Mouse (Mus musculus) hindbrain, embryonic 16.5 days (tissue): ENCODE measurements around the gene Gm21970. TPM values are rescaled to one million over a fixed set of nuclear protein-coding genes. Genes with fewer than 3 reads are reported as not detected.
"Not testable (repeated sequence)": the region's sequence is repeated elsewhere in the genome, so short reads cannot be mapped to it uniquely, and the experiment has no call there.

ENCODE experiments used
- ATAC-seq: fragments of 200-750 bp; cut with Nextera tagmentation; 2 replicates; pipeline ENCODE4 v1.8.0; 2017; ENCODE audit warnings: moderate TSS enrichment, moderate library complexity
- H3K27ac ChIP-seq: fragments of 300-500 bp; sonication (generic); 2 replicates; pipeline ENCODE4 v1.5.1; 2014; ENCODE audit warnings: low read depth, mild to moderate bottlenecking, control low read depth, low read length, moderate library complexity
- H3K27me3 ChIP-seq: fragments of 300-500 bp; sonication (generic); replicated peaks from 2 replicates; pipeline ENCODE4 v1.6.1; 2014; ENCODE audit warnings: low read length; ENCODE audit not compliant: control insufficient read depth, insufficient read depth
- H3K36me3 ChIP-seq: fragments of 300-500 bp; sonication (generic); 2 replicates; pipeline ENCODE4 v1.6.1; 2014; ENCODE audit warnings: mild to moderate bottlenecking, low read length, moderate library complexity, mixed read lengths; ENCODE audit not compliant: control insufficient read depth, insufficient read depth
- H3K4me1 ChIP-seq: fragments of 300-500 bp; sonication (generic); 2 replicates; pipeline ENCODE4 v1.6.1; 2014; ENCODE audit warnings: low read depth, low read length; ENCODE audit not compliant: control insufficient read depth, insufficient read depth
- H3K4me2 ChIP-seq: fragments of 300-500 bp; sonication (generic); 2 replicates; pipeline ENCODE4 v1.6.1; 2014; ENCODE audit warnings: mild to moderate bottlenecking, low read length, control low read depth, moderate library complexity
- H3K4me3 ChIP-seq: fragments of 300-500 bp; sonication (generic); 2 replicates; pipeline ENCODE4 v1.5.1; 2014; ENCODE audit warnings: mild to moderate bottlenecking, low read length, control low read depth, moderate library complexity
- H3K9ac ChIP-seq: fragments of 300-500 bp; sonication (generic); 2 replicates; pipeline ENCODE4 v1.6.1; 2014; ENCODE audit warnings: low read depth, mild to moderate bottlenecking, control low read depth, low read length, moderate library complexity
- H3K9me3 ChIP-seq: fragments of 300-500 bp; sonication (generic); 2 replicates; pipeline ENCODE4 v1.6.1; 2014; ENCODE audit warnings: mild to moderate bottlenecking, low read length, moderate library complexity; ENCODE audit not compliant: control insufficient read depth
- WGBS: fragments of 180-500 bp; shearing (Covaris S2); extraction: QIAGEN DNeasy Blood & Tissue Kit; methylation state at CpG from one replicate; pipeline ENCODE4 v1.1.7; 2014; 5-methylcytosine and 5-hydroxymethylcytosine counted together
- polyA plus RNA-seq: library from polyadenylated mRNA; unstranded; fragments of >200 nt; fragmentation: Nextera tagmentation; extraction: Ambion mirVana; gene quantifications from 2 replicates; pipeline ENCODE4 v1.2.1, GENCODE M21; 2015

Gm21970 gene
- polyA plus RNA-seq, 1 experiment from 2014 or later: not detected

DNA sequence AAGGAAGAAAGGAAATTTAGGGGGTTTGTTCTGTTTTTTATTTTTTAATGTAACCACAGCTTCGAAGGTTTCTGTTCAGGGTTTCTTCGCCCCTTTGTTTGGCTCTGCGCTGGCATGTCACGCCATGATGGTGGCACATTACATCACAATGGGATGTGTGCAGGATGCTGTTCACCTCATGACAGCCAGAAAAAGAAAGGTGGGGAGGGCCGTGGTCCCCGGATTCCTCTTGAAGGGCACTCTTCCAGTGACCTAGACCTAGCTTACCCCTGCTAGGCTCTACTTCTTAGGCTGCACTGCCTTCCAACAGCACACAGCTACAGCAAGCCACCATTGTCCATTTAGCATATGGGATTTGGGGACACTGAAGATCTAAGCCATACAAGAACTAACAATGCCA lies 34.3 kb downstream of the Gm21970 start:
- Histone ChIP-seq H3K4me3 (no peak overlapping the region), H3K27ac (no peak overlapping the region), H3K9ac (no peak overlapping the region), H3K4me2 (no peak overlapping the region), H3K27me3 (no peaks in the 10 kb centered on the region), H3K36me3 (no peaks in the 10 kb centered on the region), H3K9me3 (no peaks in the 10 kb centered on the region), H3K4me1 (no peaks in the 10 kb centered on the region)
- 85% methylated on average over 6 of the region's 6 CpGs for WGBS
- no peak for ATAC-seq

GRCm38 (mm10) chr16:91426586-91426985 lies 35.1 kb downstream of the Gm21970 start:
- Histone ChIP-seq H3K36me3 (no peaks in the 10 kb centered on the region), H3K4me2 (no peak overlapping the region), H3K4me3 (no peak overlapping the region), H3K4me1 (no peaks in the 10 kb centered on the region), H3K27me3 (no peaks in the 10 kb centered on the region), H3K27ac (no peak overlapping the region), H3K9ac (no peak overlapping the region), H3K9me3 (no peaks in the 10 kb centered on the region)
- no peak for ATAC-seq
- WGBS: 88% methylated on average over 4 of the region's 4 CpGs

DNA sequence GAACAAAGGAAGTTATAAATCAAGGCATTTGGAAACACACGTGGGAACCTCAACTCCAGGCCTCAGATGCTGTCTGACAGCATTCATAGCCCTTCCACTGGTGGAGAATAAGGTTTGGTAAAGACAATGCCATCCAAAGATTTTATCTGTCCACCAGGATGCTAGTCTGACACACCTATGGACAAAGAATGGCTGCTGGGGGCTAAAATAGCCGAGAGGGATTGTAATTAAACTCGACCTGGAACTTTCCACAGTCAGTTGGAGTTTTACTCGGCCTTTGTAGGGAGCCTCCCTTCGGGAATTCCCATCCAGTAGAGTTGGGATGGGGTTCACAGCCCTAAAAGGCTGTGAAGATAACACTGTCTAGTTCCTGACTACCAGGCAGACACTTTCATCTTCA lies 35.9 kb downstream of the Gm21970 start:
- H3K36me3 ChIP-seq: no peaks in the 10 kb centered on the region
- H3K4me3 ChIP-seq: no peak overlapping the region
- 84% methylated on average over 5 of the region's 5 CpGs for WGBS
- H3K27me3 ChIP-seq: no peaks in the 10 kb centered on the region
- H3K4me1 ChIP-seq: no peaks in the 10 kb centered on the region
- no peak for ATAC-seq
- no peaks in the 10 kb centered on the region for H3K9me3 ChIP-seq
- no peak overlapping the region for H3K9ac ChIP-seq
- no peak overlapping the region for H3K27ac ChIP-seq
- no peak overlapping the region for H3K4me2 ChIP-seq

GRCm38 (mm10) chr16:91428259-91428865 lies 36.8 kb downstream of the Gm21970 start:
- Histone ChIP-seq H3K4me1 (no peaks in the 10 kb centered on the region), H3K27ac (no peak overlapping the region), H3K4me3 (no peak overlapping the region), H3K9ac (no peak overlapping the region), H3K36me3 (no peaks in the 10 kb centered on the region), H3K4me2 (no peak overlapping the region), H3K9me3 (no peaks in the 10 kb centered on the region), H3K27me3 (no peaks in the 10 kb centered on the region)
- no peak for ATAC-seq
- 87% methylated on average over 8 of the region's 8 CpGs for WGBS

DNA sequence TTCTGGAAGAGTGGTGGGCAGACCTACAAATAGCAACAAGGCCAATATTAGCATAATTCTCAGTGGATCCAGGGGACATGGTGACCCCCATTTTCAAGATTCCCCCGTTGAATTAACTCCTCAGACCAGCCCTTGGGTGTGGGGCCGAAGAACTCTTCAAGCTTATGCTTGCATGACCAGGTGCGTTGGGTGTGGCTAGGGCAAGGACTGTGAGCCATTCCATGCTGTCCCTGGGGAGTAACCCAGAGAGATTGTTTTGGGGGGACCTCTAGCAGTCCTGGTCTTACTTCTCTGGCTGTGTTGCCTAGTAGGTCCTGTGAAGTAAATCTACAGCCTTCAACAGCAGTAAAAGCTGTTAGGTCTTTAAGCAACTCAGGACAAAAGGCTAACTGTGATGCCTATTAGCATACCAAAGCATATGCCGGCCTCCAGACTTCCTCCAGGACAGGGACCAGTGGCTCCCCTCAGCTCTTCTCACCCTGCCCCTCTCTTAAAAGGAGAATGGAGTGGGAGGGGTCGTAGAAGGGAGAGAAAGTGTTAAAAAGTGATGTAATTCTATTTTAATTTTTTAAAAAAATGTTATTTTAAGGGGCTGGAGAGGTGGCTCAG lies 41.3 kb downstream of the Gm21970 start:
- Histone ChIP-seq H3K4me3 (no peak overlapping the region), H3K9ac (no peak overlapping the region), H3K27me3 (no peaks in the 10 kb centered on the region), H3K27ac (no peak overlapping the region), H3K4me2 (no peak overlapping the region), H3K36me3 (no peaks in the 10 kb centered on the region), H3K4me1 (no peaks in the 10 kb centered on the region), H3K9me3 (no peaks in the 10 kb centered on the region)
- no peak for ATAC-seq
- WGBS: 28% methylated on average over 5 of the region's 5 CpGs

- no peak for ATAC-seq
Observed at GRCm38 (mm10) chr16:91433329-91433933, 41.9 kb downstream of the Gm21970 start.

DNA sequence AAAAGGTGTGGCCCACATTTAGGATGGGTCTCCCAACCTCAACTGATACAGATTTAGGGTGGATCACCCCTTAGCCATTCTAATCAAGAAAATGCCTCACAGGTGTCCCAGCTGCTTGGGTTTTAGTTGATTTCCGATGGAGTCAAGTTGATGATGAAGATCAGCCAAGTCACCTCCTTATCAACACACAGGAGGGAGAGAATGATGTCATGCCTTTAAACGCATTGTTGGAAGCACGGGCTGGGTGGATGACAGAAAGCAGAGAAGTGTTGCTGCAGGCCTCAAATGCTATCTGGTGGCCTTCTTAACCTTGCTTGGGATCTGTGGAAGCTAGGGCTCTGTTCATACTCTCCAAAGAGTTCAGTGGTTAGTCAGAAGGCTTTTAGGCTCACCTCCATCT lies 42.6 kb downstream of the Gm21970 start:
- ATAC-seq: no peak
- H3K9ac ChIP-seq: no peak overlapping the region
- H3K27ac ChIP-seq: no peak overlapping the region
- H3K4me3 ChIP-seq: no peak overlapping the region
- no peak overlapping the region for H3K4me2 ChIP-seq
- 92% methylated on average over 3 of the region's 3 CpGs for WGBS
- H3K27me3 ChIP-seq: no peaks in the 10 kb centered on the region
- H3K4me1 ChIP-seq: no peaks in the 10 kb centered on the region
- no peaks in the 10 kb centered on the region for H3K36me3 ChIP-seq
- H3K9me3 ChIP-seq: no peaks in the 10 kb centered on the region

More at GRCm38 (mm10) chr16:91433329-91433933, 41.9 kb downstream of the Gm21970 start:
- Histone ChIP-seq H3K4me2 (no peak overlapping the region), H3K4me1 (no peaks in the 10 kb centered on the region), H3K9me3 (no peaks in the 10 kb centered on the region), H3K36me3 (no peaks in the 10 kb centered on the region), H3K27me3 (no peaks in the 10 kb centered on the region), H3K4me3 (no peak overlapping the region), H3K9ac (no peak overlapping the region), H3K27ac (no peak overlapping the region)
- WGBS: 56% methylated on average over 8 of the region's 8 CpGs

GRCm38 (mm10) chr16:91438081-91438480 lies 46.6 kb downstream of the Gm21970 start:
- no peaks in the 10 kb centered on the region for H3K4me1 ChIP-seq
- H3K4me3 ChIP-seq: no peak overlapping the region
- H3K9ac ChIP-seq: no peak overlapping the region
- 83% methylated on average over 3 of the region's 3 CpGs for WGBS
- H3K36me3 ChIP-seq: no peaks in the 10 kb centered on the region
- no peaks in the 10 kb centered on the region for H3K9me3 ChIP-seq
- ATAC-seq: no peak
- no peaks in the 10 kb centered on the region for H3K27me3 ChIP-seq
- H3K27ac ChIP-seq: no peak overlapping the region
- H3K4me2 ChIP-seq: no peak overlapping the region

DNA sequence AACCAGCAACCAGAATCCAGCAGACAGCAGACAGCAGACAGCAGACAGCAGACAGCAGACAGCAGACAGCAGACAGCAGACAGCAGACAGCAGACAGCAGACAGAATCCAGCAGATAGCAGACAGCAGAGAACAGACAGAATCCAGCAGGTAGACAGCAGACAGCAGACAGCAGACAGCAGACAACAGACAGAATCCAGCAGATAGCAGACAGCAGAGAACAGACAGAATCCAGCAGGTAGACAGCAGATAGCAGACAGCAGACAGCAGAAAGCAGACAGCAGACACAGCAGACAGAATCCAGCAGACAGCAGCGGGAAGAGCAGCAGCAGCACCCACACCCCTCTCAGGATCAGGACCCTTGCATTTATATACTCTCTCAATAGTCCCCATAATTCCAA lies 47.1 kb downstream of the Gm21970 start:
- ATAC-seq, H3K4me2 ChIP-seq: not testable (repeated sequence)

More for the DNA sequence above, 47.1 kb downstream of the Gm21970 start:
- H3K9me3 ChIP-seq, H3K4me1 ChIP-seq, H3K9ac ChIP-seq, H3K27ac ChIP-seq, H3K36me3 ChIP-seq, H3K27me3 ChIP-seq, H3K4me3 ChIP-seq: not testable (repeated sequence)
- 92% methylated on average over 1 of the region's 1 CpGs for WGBS
